ENCODE assay signal across 10 mouse cellular contexts in the genomic region with DNA sequence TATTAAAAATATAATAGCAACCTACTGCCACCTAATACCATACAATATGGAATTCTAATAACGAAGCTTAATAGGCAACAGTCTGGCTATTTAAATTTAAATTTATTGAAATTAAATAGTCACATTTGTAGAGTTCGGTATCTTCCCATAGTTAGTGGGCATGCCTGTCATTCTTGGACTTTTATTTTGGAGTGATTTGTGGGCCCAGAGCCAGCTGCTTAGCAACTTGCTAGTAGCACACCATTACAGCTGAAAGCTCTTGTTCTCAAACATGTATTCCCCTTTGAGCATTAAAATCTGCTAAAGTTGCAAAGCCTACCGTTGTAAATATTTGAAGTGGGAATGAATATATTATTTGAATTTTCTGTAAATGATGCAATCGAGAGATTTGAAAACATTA.
DNase-seq lines count a peak whose midpoint lies in the region; ATAC-seq and TF ChIP-seq lines count a peak whose summit lies in the region.
"Had no signal": no experiment of that assay in that cellular context is flagged by ENCODE, and none has a peak within 500 bp of the region (broad histone marks: within the 10 kb centered on the region; RNA-seq: fewer than 3 reads in every experiment).

No protein-coding gene starts in this region.

- no peaks in the 10 kb centered on the region for H3K9me3 ChIP-seq in heart, postnatal 0 days (replicated peaks; ENCODE audit: control insufficient read depth, low read length)
- no peaks in the 10 kb centered on the region for H3K9me3 ChIP-seq in limb, embryonic 14.5 days (ENCODE audit: control insufficient read depth, low read length)

- H3K27ac ChIP-seq in heart, postnatal 0 days (ENCODE audit: low read depth): no peak overlapping the region
- H3K27ac ChIP-seq in limb, embryonic 14.5 days (replicated peaks; ENCODE audit: low read depth, low read length): no peak overlapping the region
- H3K27ac ChIP-seq: liver, embryonic 14.5 days had no signal

- H3K4me1 ChIP-seq in heart, postnatal 0 days (ENCODE audit: control insufficient read depth, insufficient read depth): no peaks in the 10 kb centered on the region
- H3K4me1 ChIP-seq in limb, embryonic 14.5 days (ENCODE audit: control insufficient read depth, insufficient read depth, low read length): no peaks in the 10 kb centered on the region

- no peak for TF ChIP-seq EP300 in heart, postnatal 0 days (IDR thresholded peaks at IDR 0.05; ENCODE audit: low read depth)

- DNase-seq in heart, postnatal 0 days (ENCODE audit: low spot score): peak; percentile 69
- no peak for DNase-seq in heart, adult 9 months (ENCODE audit: low spot score in 2 of 2)
- DNase-seq in 3T3-L1 (ENCODE audit: low read depth, low spot score) (peak; percentile 16), ZHBTc4 (ENCODE audit: low read depth, low spot score) (peak; percentile 3)
- peak; percentile 88 for DNase-seq in limb, embryonic 14.5 days (ENCODE audit: low spot score)
- DNase-seq in yolk sac, embryonic 10.5 days (ENCODE audit: low spot score): no peak
- no peak for DNase-seq in frontal cortex, postnatal 25 days (ENCODE audit: low spot score in 2 of 2)
- DNase-seq: thymus, postnatal 25 days had no signal

- no peak overlapping the region for H3K4me3 ChIP-seq in heart, postnatal 0 days (ENCODE audit: low read depth, low read length)
- H3K4me3 ChIP-seq in limb, embryonic 14.5 days (replicated peaks; ENCODE audit: low read length): no peak overlapping the region

- no peak overlapping the region for H3K4me2 ChIP-seq in heart, postnatal 0 days (ENCODE audit: low read depth, low read length)
- H3K4me2 ChIP-seq in limb, embryonic 14.5 days (replicated peaks; ENCODE audit: low read depth, low read length, severe bottlenecking): no peak overlapping the region

- TF ChIP-seq CTCF in heart, postnatal 0 days (IDR thresholded peaks at IDR 0.05; ENCODE audit: low read depth): no peak

- WGBS in heart, postnatal 0 days: 44% methylated on average over 4 of the region's 4 CpGs
- WGBS in limb, embryonic 14.5 days: 23% methylated on average over 4 of the region's 4 CpGs

- TF ChIP-seq POLR2A in limb, embryonic 14.5 days (IDR thresholded peaks at IDR 0.05; ENCODE audit: borderline replicate concordance, extremely low read depth, insufficient read depth, insufficient read length): no peak

- ATAC-seq in heart, postnatal 0 days (ENCODE audit: insufficient read depth, low read depth): no peak
- ATAC-seq in limb, embryonic 14.5 days (ENCODE audit: low FRiP score, low read depth): no peak; the same call in 1 of the 2 replicates
- ATAC-seq: inflammation-experienced regulatory T-cells, adult 6 months had no signal

- H3K27me3 ChIP-seq in heart, postnatal 0 days (ENCODE audit: control insufficient read depth, insufficient read depth, low read length): no peaks in the 10 kb centered on the region
- H3K27me3 ChIP-seq in limb, embryonic 14.5 days (ENCODE audit: control insufficient read depth, insufficient read depth, low read length): no peaks in the 10 kb centered on the region

- H3K36me3 ChIP-seq in heart, postnatal 0 days (replicated peaks; ENCODE audit: control insufficient read depth, insufficient read depth, low read length): no peaks in the 10 kb centered on the region
- no peaks in the 10 kb centered on the region for H3K36me3 ChIP-seq in limb, embryonic 14.5 days (ENCODE audit: control insufficient read depth, insufficient read depth, low read length)

- H3K9ac ChIP-seq in heart, postnatal 0 days (replicated peaks; ENCODE audit: low read depth, low read length): no peak overlapping the region
- no peak overlapping the region for H3K9ac ChIP-seq in limb, embryonic 14.5 days (ENCODE audit: low read depth, low read length, severe bottlenecking)
- H3K9ac ChIP-seq: liver, embryonic 14.5 days had no signal

Comparison
In these comparisons a context has a peak if more than half of its experiments do, and no peak if none do; other contexts are left out.
1. DNase-seq: peak in heart, postnatal 0 days (single experiment), 3T3-L1 (single experiment), ZHBTc4 (single experiment) and limb, embryonic 14.5 days (single experiment); none in heart, adult 9 months (0 of 2), yolk sac, embryonic 10.5 days (single experiment) and frontal cortex, postnatal 25 days (0 of 2).